Mouse (Mus musculus) embryo, embryonic 10.5 days (tissue): ENCODE data around the gene Celf1.
"Not testable (repeated sequence)": the region's sequence is repeated elsewhere in the genome, so short reads cannot be mapped to it uniquely, and the experiment has no call there.

Experiments
- DNase-seq: peaks from one replicate; pipeline ENCODE4 v3.0.0-alpha.2; 2015; ENCODE audit warnings: low spot score

The Celf1 gene

GRCm38 (mm10) chr2:90940233-90941229, at the start of gene Celf1:
Gene Celf1, plus strand, starts transcription at chr2:90940382.
- peak; percentile 93 for DNase-seq

DNA sequence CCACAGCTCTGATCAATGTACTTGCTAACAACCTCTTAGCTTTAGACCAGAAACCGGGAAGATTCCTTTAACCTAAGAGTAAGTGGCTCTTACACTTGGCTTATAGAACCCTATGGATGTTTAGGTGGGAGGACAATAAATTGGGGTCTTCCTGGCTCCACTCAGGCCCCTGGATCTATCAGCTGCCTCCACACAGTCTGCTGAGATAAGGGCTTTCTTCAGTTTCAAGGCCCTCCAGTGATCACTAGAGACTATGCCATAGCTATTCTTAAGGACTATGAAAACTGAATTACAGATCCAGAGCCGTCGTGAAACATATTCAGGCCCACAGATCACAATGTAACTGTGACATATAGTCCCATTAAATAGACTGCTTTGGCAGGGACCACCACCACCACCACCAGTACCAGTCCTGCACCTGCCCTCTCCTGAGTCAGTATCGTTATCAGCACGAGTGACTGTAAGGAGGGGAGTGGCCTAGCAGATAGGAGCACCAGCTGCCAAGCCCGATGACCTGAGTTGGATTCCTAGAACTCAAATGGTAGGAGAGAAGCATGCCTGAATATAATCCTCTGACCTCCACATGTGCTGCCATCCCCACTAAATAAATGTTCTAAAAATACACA, 46.4 kb upstream of the Celf1 start:
- no peak for DNase-seq

- DNase-seq, result not testable (repeated sequence)
Measured at GRCm38 (mm10) chr2:90894299-90894677, 45.9 kb upstream of the Celf1 start.

GRCm38 (mm10) chr2:90903398-90903797, 36.8 kb upstream of the Celf1 start:
- no peak for DNase-seq

- peak; percentile 97 for DNase-seq
Measured at GRCm38 (mm10) chr2:90904076-90904855, 35.9 kb upstream of the Celf1 start, which contains the start of the genes Kbtbd4 and Ndufs3. Gene Kbtbd4, plus strand, starts transcription at chr2:90904740. Gene Ndufs3, minus strand, starts transcription at chr2:90904827.

DNA sequence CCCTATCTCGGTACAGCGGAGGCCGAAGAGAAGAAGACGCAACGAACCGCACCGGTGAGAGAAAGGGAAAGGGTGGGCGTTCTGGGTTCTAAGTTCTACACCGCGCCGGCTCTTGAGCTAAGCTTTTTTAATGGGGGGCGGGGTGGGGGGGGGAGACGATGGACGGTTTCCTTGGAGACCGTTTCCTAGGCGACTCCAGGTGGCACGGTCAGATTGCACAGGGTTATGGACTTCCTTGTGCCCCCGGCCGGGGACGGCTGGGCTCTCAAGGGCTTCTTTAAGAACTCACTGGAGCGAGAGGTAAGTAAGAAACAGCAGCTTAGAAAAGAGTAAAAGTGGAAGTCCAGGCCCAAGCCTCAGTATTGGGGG, 35.3 kb upstream of the Celf1 start:
- peak; percentile 81 for DNase-seq

GRCm38 (mm10) chr2:90906721-90907120, 33.5 kb upstream of the Celf1 start:
- no peak for DNase-seq

GRCm38 (mm10) chr2:90910861-90911260, 29.3 kb upstream of the Celf1 start:
- no peak for DNase-seq

- no peak for DNase-seq
Measured at GRCm38 (mm10) chr2:90911668-90912067, 28.5 kb upstream of the Celf1 start.

DNA sequence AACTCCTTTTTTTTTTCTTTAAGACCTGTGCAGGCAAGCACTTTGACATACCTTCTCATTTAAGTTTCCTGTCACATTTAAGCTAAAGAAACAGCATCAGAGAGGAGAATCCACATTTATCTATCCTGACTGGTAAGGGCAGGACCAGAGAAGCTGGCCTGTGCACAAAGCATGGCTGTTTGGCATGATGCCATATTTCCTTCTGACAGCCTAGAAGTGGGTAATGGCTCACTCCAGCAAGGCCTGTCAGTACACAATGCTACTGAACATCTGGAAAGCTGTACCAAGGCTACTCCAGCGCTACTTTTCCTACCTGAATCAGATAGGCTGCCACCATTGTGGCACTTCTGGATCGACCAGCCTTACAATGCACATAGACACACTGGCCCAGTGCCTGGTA, 26.5 kb upstream of the Celf1 start:
- no peak for DNase-seq

- no peak for DNase-seq
Measured at GRCm38 (mm10) chr2:90915516-90915915, 24.7 kb upstream of the Celf1 start.

- no peak for DNase-seq
Measured at GRCm38 (mm10) chr2:90916560-90917232, 23.5 kb upstream of the Celf1 start.

GRCm38 (mm10) chr2:90917233-90917998, 22.8 kb upstream of the Celf1 start:
- peak; percentile 71 for DNase-seq

DNA sequence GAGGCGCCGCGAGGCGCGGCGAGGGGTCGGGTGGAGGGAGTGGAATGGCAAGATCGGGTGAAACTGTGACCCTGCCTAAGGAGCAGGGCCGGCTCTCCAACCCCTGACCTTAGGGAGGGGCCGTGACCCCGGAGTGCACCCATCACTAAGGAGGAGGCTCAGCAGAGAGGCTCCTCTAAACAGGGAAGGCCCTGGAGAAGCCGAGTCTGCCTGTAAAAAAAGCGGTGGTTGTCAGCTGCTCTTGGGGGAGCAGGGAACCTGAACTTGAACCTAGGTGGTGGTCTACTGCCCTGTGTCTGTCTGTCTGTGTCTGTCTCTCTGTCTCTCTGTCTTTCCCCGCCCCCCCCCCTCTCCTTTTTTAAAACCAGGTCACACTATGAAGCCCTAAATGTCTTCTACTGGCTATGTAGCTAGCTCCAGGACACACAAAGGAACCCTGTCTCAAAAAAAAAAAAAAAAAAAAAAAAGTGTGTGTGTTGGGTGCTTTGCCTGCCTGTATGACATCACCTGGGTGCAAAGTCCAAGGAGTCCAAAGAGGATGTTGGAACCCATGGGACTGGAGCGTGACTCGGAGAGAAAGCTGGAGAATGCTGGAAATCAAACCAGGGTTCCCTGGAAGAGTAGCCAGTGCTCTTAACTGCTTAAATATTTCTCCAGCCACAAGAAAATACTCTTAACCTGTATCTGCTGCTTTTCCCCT, 22.0 kb upstream of the Celf1 start:
- DNase-seq, result peak; percentile 78

DNA sequence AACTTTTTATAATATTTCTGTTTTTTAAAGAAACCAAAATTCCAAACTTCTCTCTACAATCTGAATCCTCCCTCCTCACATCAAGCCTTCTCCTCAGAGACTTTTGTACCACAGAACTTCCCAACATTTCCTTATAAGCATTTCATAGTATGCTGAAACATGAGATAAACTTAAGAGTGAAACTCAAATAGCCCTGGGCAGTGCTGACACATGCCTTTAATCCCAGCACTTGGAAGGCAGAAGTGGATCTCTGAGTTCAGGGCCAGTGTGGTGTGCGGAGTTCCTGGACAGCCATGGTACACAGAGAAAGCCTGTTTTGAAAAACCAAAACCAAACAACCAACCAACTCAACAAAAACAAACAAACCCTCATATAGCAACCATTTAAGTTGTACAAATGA, 19.0 kb upstream of the Celf1 start:
- DNase-seq, result no peak

DNA sequence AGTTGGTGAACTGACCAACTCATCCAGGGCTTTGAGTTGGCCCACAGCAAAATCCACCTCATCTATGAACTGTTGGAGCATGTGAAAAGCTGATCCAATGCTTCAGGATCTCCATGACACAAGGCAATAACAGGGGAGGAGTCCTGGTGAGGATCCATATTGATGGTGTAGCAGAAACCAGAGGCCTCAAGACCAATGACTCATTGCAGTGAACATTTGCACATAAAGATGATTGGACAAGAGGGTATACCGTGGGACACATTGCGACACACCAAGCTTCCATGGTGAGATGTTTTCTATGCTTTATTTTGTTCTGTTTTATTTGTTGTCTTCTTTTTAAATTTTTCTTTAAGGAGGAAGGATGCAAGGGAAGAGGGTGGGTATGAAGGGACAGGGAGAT, 17.5 kb upstream of the Celf1 start:
- no peak for DNase-seq

GRCm38 (mm10) chr2:90928566-90928965, 11.6 kb upstream of the Celf1 start:
- DNase-seq, result no peak

GRCm38 (mm10) chr2:90931829-90932228, 8.4 kb upstream of the Celf1 start:
- DNase-seq, result no peak

- no peak for DNase-seq
Measured at GRCm38 (mm10) chr2:90932273-90932672, 7.9 kb upstream of the Celf1 start.

DNA sequence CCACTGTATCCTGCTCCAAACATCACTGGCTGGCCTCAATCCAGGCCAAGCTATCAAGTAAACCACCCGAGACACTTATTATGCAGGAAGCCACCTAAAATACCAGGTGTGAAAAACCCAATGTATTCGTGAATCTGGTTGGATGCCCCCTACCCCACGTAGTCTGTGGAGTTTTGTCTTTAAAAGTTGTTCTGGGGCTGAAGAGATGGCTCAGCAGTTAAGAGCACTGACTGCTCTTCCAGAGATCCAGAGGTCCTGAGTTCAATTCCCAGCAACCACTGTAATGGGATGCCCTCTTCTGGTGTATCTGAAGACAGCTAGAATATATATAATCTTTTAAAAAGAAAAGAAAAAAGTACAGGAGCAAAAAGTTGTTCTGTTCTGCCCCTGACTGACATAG, 1.8 kb upstream of the Celf1 start:
- DNase-seq, result no peak
